Mouse (Mus musculus): ENCODE measurements around the gene Thap11.

Gene Thap11

GRCm38 (mm10) chr8:105852146-105852729 lies 2.7 kb upstream of the Thap11 start:
- no peak for DNase-seq (ENCODE audit: low spot score)

GRCm38 (mm10) chr8:105853178-105853577 lies 1.8 kb upstream of the Thap11 start, which contains the start of gene Cenpt:
Gene Cenpt, minus strand, starts transcription at chr8:105853278.
- DNase-seq (ENCODE audit: low spot score) = no peak

GRCm38 (mm10) chr8:105854303-105854702 lies 629 bp upstream of the Thap11 start:
- no peak for DNase-seq (ENCODE audit: low spot score)

- DNase-seq (ENCODE audit: low spot score) = no peak
Observed at GRCm38 (mm10) chr8:105855248-105856167, 576 bp downstream of the Thap11 start.

GRCm38 (mm10) chr8:105856168-105856835 lies 1.4 kb downstream of the Thap11 start:
- no peak for DNase-seq (ENCODE audit: low spot score)

GRCm38 (mm10) chr8:105858495-105858894 lies 3.6 kb downstream of the Thap11 start:
- DNase-seq (ENCODE audit: low spot score) = no peak

- DNase-seq (ENCODE audit: low spot score) = no peak
Observed at GRCm38 (mm10) chr8:105859314-105859713, 4.4 kb downstream of the Thap11 start.

- DNase-seq (ENCODE audit: low spot score) = peak; percentile 94
Observed at GRCm38 (mm10) chr8:105860143-105860981, 5.4 kb downstream of the Thap11 start, which contains the start of gene Nutf2. Gene Nutf2, plus strand, starts transcription at chr8:105860580.

GRCm38 (mm10) chr8:105861951-105862350 lies 7.0 kb downstream of the Thap11 start:
- DNase-seq (ENCODE audit: low spot score) = no peak

- no peak for DNase-seq (ENCODE audit: low spot score)
Observed at GRCm38 (mm10) chr8:105866364-105867029, 11.6 kb downstream of the Thap11 start.

GRCm38 (mm10) chr8:105874301-105874700 lies 19.4 kb downstream of the Thap11 start:
- no peak for DNase-seq (ENCODE audit: low spot score)

GRCm38 (mm10) chr8:105880754-105881520 lies 26.0 kb downstream of the Thap11 start, which contains the start of gene Edc4:
Gene Edc4, plus strand, starts transcription at chr8:105880881.
- peak; percentile 85 for DNase-seq (ENCODE audit: low spot score)

- no peak for DNase-seq (ENCODE audit: low spot score)
Observed at GRCm38 (mm10) chr8:105889756-105890465, 35.0 kb downstream of the Thap11 start.

GRCm38 (mm10) chr8:105890870-105891269 lies 35.9 kb downstream of the Thap11 start:
- no peak for DNase-seq (ENCODE audit: low spot score)

- DNase-seq (ENCODE audit: low spot score) = no peak
Observed at GRCm38 (mm10) chr8:105892432-105892831, 37.5 kb downstream of the Thap11 start.

GRCm38 (mm10) chr8:105893339-105893738 lies 38.4 kb downstream of the Thap11 start, which contains the start of gene Nrn1l:
Gene Nrn1l, plus strand, starts transcription at chr8:105893567.
- peak; percentile 57 for DNase-seq (ENCODE audit: low spot score)

GRCm38 (mm10) chr8:105897801-105898480 lies 43.0 kb downstream of the Thap11 start:
- no peak for DNase-seq (ENCODE audit: low spot score)

- DNase-seq (ENCODE audit: low spot score) = peak; percentile 93
Observed at GRCm38 (mm10) chr8:105900180-105900940, 45.4 kb downstream of the Thap11 start, which contains the start of gene Pskh1. Gene Pskh1, plus strand, starts transcription at chr8:105900441.
